Mouse (Mus musculus): ENCODE data around the gene Gm20662. TPM values are rescaled to one million over a fixed set of nuclear protein-coding genes. Genes with fewer than 3 reads are reported as not detected.
A peak's percentile ranks its signal among the peaks of the same experiment; 100 is the strongest.

The Gm20662 gene
- polyA plus RNA-seq, 1 experiment from 2014 or later = 0.44 TPM

DNA sequence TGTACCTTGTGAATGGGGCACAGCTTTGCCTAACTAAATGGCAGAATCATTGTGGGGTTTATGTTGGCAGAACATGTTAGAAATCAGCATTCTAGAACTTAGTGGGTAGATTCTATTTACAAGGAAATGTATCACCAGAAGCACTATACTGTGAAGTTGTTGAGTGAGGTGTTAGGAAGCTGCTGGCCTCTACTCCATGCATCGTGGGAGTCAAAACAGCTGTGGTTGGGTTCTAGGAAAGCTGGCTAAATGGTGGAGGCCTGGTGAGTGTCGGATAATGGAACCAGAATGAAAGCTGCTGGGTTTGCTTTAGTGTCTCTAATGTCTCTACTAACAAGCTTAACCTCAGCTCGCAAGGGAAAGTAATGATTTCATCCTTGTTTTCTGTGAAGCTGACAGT, 21.0 kb downstream of the Gm20662 start:
- H3K9me3 ChIP-seq (replicated peaks) = no peaks in the 10 kb centered on the region
- H3K9ac ChIP-seq = no peak overlapping the region
- H3K4me2 ChIP-seq = no peak overlapping the region
- no peak overlapping the region for H3K27ac ChIP-seq
- H3K4me1 ChIP-seq (replicated peaks) = peaks cover 16% of the 10 kb centered on the region
- H3K4me3 ChIP-seq (replicated peaks) = no peak overlapping the region
- no peaks in the 10 kb centered on the region for H3K27me3 ChIP-seq
- peaks cover 42% of the 10 kb centered on the region for H3K36me3 ChIP-seq
- no peak for ATAC-seq (ENCODE audit: low read depth)
- WGBS (ENCODE audit: insufficient replicate concordance) = 83% methylated on average over 3 of the region's 3 CpGs
- DNase-seq = no peak

DNA sequence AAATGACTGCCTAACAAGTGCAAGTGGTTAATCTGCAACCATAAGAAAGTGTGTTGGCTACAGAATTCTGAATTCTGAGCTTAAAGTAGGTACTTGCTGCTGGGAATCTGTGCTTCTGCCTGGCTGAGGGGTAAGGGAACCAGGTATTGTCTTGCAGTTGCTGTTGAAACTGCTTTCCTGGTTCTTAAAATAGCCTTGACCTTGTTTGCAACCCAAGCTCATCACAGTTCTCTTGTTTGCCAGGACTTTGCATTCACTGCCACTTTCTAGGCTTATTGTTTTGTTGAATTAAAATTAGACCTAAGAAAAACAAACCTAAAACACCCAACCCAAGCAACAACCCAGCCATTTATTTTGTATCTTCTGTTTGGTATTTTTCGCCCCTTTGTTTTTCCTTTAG, 24.6 kb downstream of the Gm20662 start:
- Histone ChIP-seq H3K4me2 (no peak overlapping the region), H3K4me1 (replicated peaks) (peaks cover 21% of the 10 kb centered on the region), H3K27ac (no peak overlapping the region), H3K4me3 (replicated peaks) (no peak overlapping the region), H3K9me3 (replicated peaks) (no peaks in the 10 kb centered on the region), H3K9ac (no peak overlapping the region), H3K36me3 (peaks cover 42% of the 10 kb centered on the region), H3K27me3 (no peaks in the 10 kb centered on the region)
- ATAC-seq (ENCODE audit: low read depth) (no peak), DNase-seq (no peak)
- 88% methylated on average over 1 of the region's 1 CpGs for WGBS (ENCODE audit: insufficient replicate concordance)

DNA sequence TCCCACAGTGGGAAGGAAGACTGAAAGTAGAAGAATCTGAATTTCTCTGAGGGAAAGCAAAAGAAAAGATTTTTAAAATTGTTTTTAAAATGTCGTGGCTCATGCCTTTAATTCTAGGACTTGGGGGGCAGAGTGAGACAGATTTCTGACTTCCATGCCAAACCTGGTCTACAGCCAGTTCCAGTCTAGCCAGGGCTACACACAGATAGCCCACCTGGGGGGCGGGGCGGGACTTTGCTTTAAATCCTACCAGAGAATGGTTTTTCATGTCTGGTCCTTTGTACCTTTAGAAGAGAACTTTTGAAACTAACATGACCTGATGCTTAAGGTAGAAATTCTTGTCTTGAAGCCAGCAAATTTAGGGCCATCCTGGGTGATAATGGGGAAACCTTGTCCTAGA, 27.1 kb downstream of the Gm20662 start:
- Histone ChIP-seq H3K36me3 (peaks cover 50% of the 10 kb centered on the region), H3K4me2 (no peak overlapping the region), H3K27ac (no peak overlapping the region), H3K9me3 (replicated peaks) (no peaks in the 10 kb centered on the region), H3K4me1 (replicated peaks) (peaks cover 21% of the 10 kb centered on the region), H3K4me3 (replicated peaks) (no peak overlapping the region), H3K27me3 (no peaks in the 10 kb centered on the region), H3K9ac (no peak overlapping the region)
- DNase-seq (no peak), ATAC-seq (ENCODE audit: low read depth) (no peak)
- WGBS (ENCODE audit: insufficient replicate concordance) = 77% methylated on average over 3 of the region's 3 CpGs

- Histone ChIP-seq H3K4me1 (replicated peaks) (peaks cover 10% of the 10 kb centered on the region), H3K27me3 (no peaks in the 10 kb centered on the region), H3K9me3 (replicated peaks) (no peaks in the 10 kb centered on the region), H3K36me3 (peaks cover 66% of the 10 kb centered on the region), H3K27ac (no peak overlapping the region), H3K9ac (no peak overlapping the region), H3K4me2 (no peak overlapping the region), H3K4me3 (replicated peaks) (no peak overlapping the region)
- ATAC-seq (ENCODE audit: low read depth) (no peak), DNase-seq (no peak)
- 85% methylated on average over 3 of the region's 3 CpGs for WGBS (ENCODE audit: insufficient replicate concordance)
These were observed 30.4 kb downstream of the Gm20662 start for GRCm38 (mm10) chr9:108026584-108026983.

DNA sequence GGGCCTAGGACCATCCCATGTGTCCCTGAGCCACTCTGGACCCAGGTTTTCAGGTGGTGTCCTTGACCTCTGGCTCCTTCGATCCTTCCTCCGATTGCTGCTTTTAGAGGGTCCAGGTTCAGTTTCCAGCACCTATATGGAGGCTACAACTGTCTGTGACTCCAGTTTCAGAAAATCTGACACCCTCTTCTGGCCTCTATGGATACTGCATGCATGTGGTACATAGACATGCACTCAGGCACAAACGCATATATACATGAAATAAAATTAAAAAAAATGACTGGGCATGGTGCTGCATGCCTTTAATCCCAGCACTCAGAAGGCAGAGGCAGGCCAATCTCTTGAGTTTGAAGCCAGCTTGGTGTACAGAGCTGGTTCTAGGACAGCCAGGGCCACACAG, 31.7 kb downstream of the Gm20662 start:
- Histone ChIP-seq H3K36me3 (peaks cover 78% of the 10 kb centered on the region), H3K9me3 (replicated peaks) (no peaks in the 10 kb centered on the region), H3K4me3 (replicated peaks) (no peak overlapping the region), H3K4me1 (replicated peaks) (no peaks in the 10 kb centered on the region), H3K9ac (no peak overlapping the region), H3K27me3 (no peaks in the 10 kb centered on the region), H3K4me2 (no peak overlapping the region), H3K27ac (no peak overlapping the region)
- WGBS (ENCODE audit: insufficient replicate concordance) = 93% methylated on average over 3 of the region's 3 CpGs
- DNase-seq = no peak
- ATAC-seq (ENCODE audit: low read depth) = no peak

DNA sequence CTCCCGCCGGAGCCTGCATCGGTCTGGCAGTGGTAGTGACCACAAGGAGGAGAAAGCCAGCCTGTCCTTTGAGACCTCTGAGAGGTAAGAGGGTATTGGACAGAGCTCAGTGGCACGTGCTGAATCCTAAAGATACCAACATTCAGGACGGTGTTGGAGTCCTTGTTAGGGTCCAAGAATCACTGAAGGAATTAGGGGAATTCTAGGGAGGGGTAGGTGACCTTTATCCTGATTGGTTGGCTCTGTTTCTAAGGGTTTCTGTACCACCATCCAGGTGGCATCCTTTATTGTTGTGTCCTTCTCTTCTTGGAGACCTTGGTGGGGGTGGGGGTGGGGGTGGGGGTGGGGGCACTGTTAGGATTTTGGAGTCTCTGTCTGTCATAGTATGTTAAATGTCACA, 36.0 kb downstream of the Gm20662 start:
- peaks cover 10% of the 10 kb centered on the region for H3K4me1 ChIP-seq (replicated peaks)
- no peaks in the 10 kb centered on the region for H3K9me3 ChIP-seq (replicated peaks)
- no peak overlapping the region for H3K4me2 ChIP-seq
- H3K27me3 ChIP-seq = no peaks in the 10 kb centered on the region
- no peak overlapping the region for H3K27ac ChIP-seq
- 89% methylated on average over 5 of the region's 5 CpGs for WGBS (ENCODE audit: insufficient replicate concordance)
- no peak overlapping the region for H3K9ac ChIP-seq
- H3K4me3 ChIP-seq (replicated peaks) = no peak overlapping the region
- peaks cover 74% of the 10 kb centered on the region for H3K36me3 ChIP-seq
- ATAC-seq (ENCODE audit: low read depth) (no peak), DNase-seq (no peak)

- Histone ChIP-seq H3K9ac (no peak overlapping the region), H3K36me3 (peaks cover 79% of the 10 kb centered on the region), H3K27ac (no peak overlapping the region), H3K4me3 (replicated peaks) (no peak overlapping the region), H3K27me3 (no peaks in the 10 kb centered on the region), H3K4me2 (no peak overlapping the region), H3K4me1 (replicated peaks) (peaks cover 10% of the 10 kb centered on the region), H3K9me3 (replicated peaks) (no peaks in the 10 kb centered on the region)
- ATAC-seq (ENCODE audit: low read depth) (no peak), DNase-seq (no peak)
- 91% methylated on average over 2 of the region's 2 CpGs for WGBS (ENCODE audit: insufficient replicate concordance)
These were observed 39.4 kb downstream of the Gm20662 start for GRCm38 (mm10) chr9:108035331-108036156.

GRCm38 (mm10) chr9:108044751-108045492, 48.8 kb downstream of the Gm20662 start:
- H3K4me1 ChIP-seq (replicated peaks) = peaks cover 37% of the 10 kb centered on the region
- H3K27ac ChIP-seq = no peak overlapping the region
- H3K36me3 ChIP-seq = peaks cover 67% of the 10 kb centered on the region
- H3K9me3 ChIP-seq (replicated peaks) = no peaks in the 10 kb centered on the region
- ATAC-seq (ENCODE audit: low read depth) = no peak
- H3K4me3 ChIP-seq (replicated peaks) = no peak overlapping the region
- no peak overlapping the region for H3K4me2 ChIP-seq
- WGBS (ENCODE audit: insufficient replicate concordance) = 91% methylated on average over 8 of the region's 8 CpGs
- no peaks in the 10 kb centered on the region for H3K27me3 ChIP-seq
- no peak overlapping the region for H3K9ac ChIP-seq
- no peak for DNase-seq

GRCm38 (mm10) chr9:108046582-108046981, 50.4 kb downstream of the Gm20662 start:
- WGBS (ENCODE audit: insufficient replicate concordance) = 82% methylated on average over 4 of the region's 4 CpGs
- H3K4me2 ChIP-seq = no peak overlapping the region
- peak overlapping the region; percentile 70; the same call in 1 of the 2 replicates for H3K9ac ChIP-seq
- no peak overlapping the region for H3K4me3 ChIP-seq (replicated peaks)
- DNase-seq (no peak), ATAC-seq (ENCODE audit: low read depth) (no peak)
- H3K27me3 ChIP-seq = no peaks in the 10 kb centered on the region
- H3K4me1 ChIP-seq (replicated peaks) = peaks cover 46% of the 10 kb centered on the region
- peaks cover 70% of the 10 kb centered on the region for H3K36me3 ChIP-seq
- peak overlapping the region; percentile 88; the same call in 1 of the 2 replicates for H3K27ac ChIP-seq
- H3K9me3 ChIP-seq (replicated peaks) = no peaks in the 10 kb centered on the region

DNA sequence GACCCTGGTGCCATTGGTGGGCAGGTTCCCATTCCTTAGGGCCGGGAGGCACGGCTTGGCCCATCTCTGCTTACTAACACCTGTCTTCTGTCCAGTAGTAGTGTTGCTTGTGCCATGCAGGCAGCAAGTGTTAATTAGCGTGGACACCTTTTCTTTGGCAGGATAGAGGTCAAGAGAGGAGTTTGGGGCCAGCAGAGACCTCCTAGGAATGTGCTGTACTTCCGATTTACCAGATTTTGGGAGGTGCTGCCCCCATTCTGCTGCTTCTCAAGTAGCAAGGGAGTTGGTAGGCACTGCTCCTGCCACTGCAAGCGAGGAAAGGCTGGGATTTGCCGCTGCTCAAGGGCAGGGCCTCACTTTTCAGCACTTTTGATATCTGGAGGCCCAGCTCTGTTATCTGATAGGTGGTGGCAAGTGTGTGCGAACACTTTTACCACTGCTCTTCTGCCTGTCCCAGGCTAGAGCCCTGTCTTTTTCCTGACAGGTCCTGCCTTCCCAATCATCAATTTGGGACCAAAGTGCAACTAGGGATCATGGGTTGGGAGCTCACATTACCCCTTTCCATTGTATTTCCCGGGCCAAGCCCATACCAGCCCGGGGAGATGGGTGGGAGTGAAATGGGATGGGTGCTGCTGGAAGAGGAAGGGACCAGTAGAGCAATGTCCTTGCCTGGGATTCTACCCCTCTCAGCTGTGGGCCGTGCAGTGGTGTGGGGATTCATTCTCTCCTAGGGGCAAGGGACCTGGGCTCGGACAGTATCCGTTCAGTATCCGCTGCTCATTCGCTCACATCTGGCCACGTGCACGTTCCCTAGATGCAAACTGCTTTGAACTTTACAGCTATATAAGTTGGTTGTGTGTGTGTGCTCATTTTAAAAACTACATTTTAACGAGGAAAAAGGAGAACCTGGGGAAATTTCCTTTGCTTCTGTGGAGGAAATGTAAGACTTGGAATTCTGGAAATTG, 51.7 kb downstream of the Gm20662 start:
- Histone ChIP-seq H3K27ac (peak overlapping the region; percentile 88), H3K27me3 (no peaks in the 10 kb centered on the region), H3K4me3 (replicated peaks) (peak overlapping the region; percentile 77), H3K4me1 (replicated peaks) (peaks cover 55% of the 10 kb centered on the region), H3K9me3 (replicated peaks) (no peaks in the 10 kb centered on the region), H3K4me2 (peak overlapping the region; percentile 83), H3K9ac (peak overlapping the region; percentile 70), H3K36me3 (peaks cover 66% of the 10 kb centered on the region)
- DNase-seq (peak; percentile 51), ATAC-seq (ENCODE audit: low read depth) (peak; percentile 16; the same call in 1 of the 2 replicates)
- 37% methylated on average over 17 of the region's 17 CpGs for WGBS (ENCODE audit: insufficient replicate concordance)

GRCm38 (mm10) chr9:108048566-108048955, 52.4 kb downstream of the Gm20662 start:
- Histone ChIP-seq H3K9ac (peak overlapping the region; percentile 70), H3K27me3 (no peaks in the 10 kb centered on the region), H3K9me3 (replicated peaks) (no peaks in the 10 kb centered on the region), H3K4me1 (replicated peaks) (peaks cover 62% of the 10 kb centered on the region), H3K4me2 (peak overlapping the region; percentile 83), H3K36me3 (peaks cover 67% of the 10 kb centered on the region), H3K27ac (peak overlapping the region; percentile 88), H3K4me3 (replicated peaks) (peak overlapping the region; percentile 77)
- DNase-seq (peak; percentile 45), ATAC-seq (ENCODE audit: low read depth) (peak; percentile 4)
- 2% methylated on average over 19 of the region's 19 CpGs for WGBS (ENCODE audit: insufficient replicate concordance)
